Comparison of ENCODE assay signal across 12 mouse cellular contexts in genomic region chr9:114960043-114960789, GRCm38 (mm10). TPM values are rescaled to one million over a fixed set of nuclear protein-coding genes. Genes with fewer than 3 reads are reported as not detected.
DNase-seq lines count a peak whose midpoint lies in the region; ATAC-seq and TF ChIP-seq lines count a peak whose summit lies in the region.
"Had no signal": no experiment of that assay in that cellular context is flagged by ENCODE, and none has a peak within 500 bp of the region (broad histone marks: within the 10 kb centered on the region; RNA-seq: fewer than 3 reads in every experiment).

No protein-coding gene starts in this region.

- no peak overlapping the region for H3K4me3 ChIP-seq in bone marrow, adult 2 months (replicated peaks; ENCODE audit: control insufficient read depth, low read depth, low read length)
- no peak overlapping the region for H3K4me3 ChIP-seq in forebrain, embryonic 12.5 days (replicated peaks)
- H3K4me3 ChIP-seq: hindbrain, embryonic 10.5 days; midbrain, embryonic 13.5 days; neural tube, embryonic 13.5 days had no signal

- H3K9me3 ChIP-seq in forebrain, embryonic 12.5 days = no peaks in the 10 kb centered on the region

- H3K9ac ChIP-seq in forebrain, embryonic 12.5 days = no peak overlapping the region
- H3K9ac ChIP-seq: midbrain, embryonic 13.5 days; neural tube, embryonic 13.5 days had no signal

- H3K36me3 ChIP-seq in forebrain, embryonic 12.5 days (replicated peaks) = no peaks in the 10 kb centered on the region
- H3K36me3 ChIP-seq: hindbrain, embryonic 10.5 days; midbrain, embryonic 13.5 days; neural tube, embryonic 13.5 days had no signal

- peak overlapping the region; percentile 34; the same call in 1 of the 2 replicates for H3K27ac ChIP-seq in bone marrow, adult 2 months (ENCODE audit: control insufficient read depth, insufficient read depth, low read depth, low read length, poor library complexity)
- no peak overlapping the region for H3K27ac ChIP-seq in forebrain, embryonic 12.5 days
- H3K27ac ChIP-seq: hindbrain, embryonic 10.5 days; midbrain, embryonic 13.5 days; neural tube, embryonic 13.5 days had no signal

- no peak for TF ChIP-seq CTCF in bone marrow, adult 2 months (IDR thresholded peaks at IDR 0.05; ENCODE audit: control insufficient read depth, insufficient read depth, low read length)

- no peak for TF ChIP-seq POLR2A in bone marrow, adult 2 months (IDR thresholded peaks at IDR 0.05; ENCODE audit: borderline replicate concordance, control insufficient read depth, low read depth, low read length)

- peak; percentile 28 for ATAC-seq in granulocyte monocyte progenitor cell, adult 5-6 weeks (replicated peaks; ENCODE audit: poor library complexity, severe bottlenecking)
- ATAC-seq in forebrain, embryonic 12.5 days (ENCODE audit: low FRiP score) = no peak
- ATAC-seq: midbrain, embryonic 13.5 days had no signal

- no peaks in the 10 kb centered on the region for H3K27me3 ChIP-seq in forebrain, embryonic 12.5 days
- H3K27me3 ChIP-seq: neural tube, embryonic 13.5 days had no signal

- DNase-seq in adrenal gland, postnatal 14 days = peak; percentile 15
- no peak for DNase-seq in adrenal gland, adult 18-20 months (ENCODE audit: low spot score in 2 of 2)
- peak; percentile 42 to 43 for DNase-seq in kidney, postnatal 36 days
- DNase-seq in layer of hippocampus, adult 9-11 months = no peak
- no peak for DNase-seq in right cerebral cortex, postnatal 10 days (ENCODE audit: low spot score in 2 of 2)
- DNase-seq: lung, postnatal 10 days had no signal

- 40% methylated on average over 4 of the region's 4 CpGs for WGBS in bone marrow, adult 2 months
- 81% methylated on average over 4 of the region's 4 CpGs for WGBS in forebrain, embryonic 12.5 days

- no peaks in the 10 kb centered on the region; the same call in 1 of the 2 replicates for H3K4me1 ChIP-seq in bone marrow, adult 2 months (ENCODE audit: control insufficient read depth, insufficient read depth, low read length)
- H3K4me1 ChIP-seq in forebrain, embryonic 12.5 days = no peaks in the 10 kb centered on the region
- H3K4me1 ChIP-seq: midbrain, embryonic 13.5 days; neural tube, embryonic 13.5 days had no signal

- no peak overlapping the region for H3K4me2 ChIP-seq in forebrain, embryonic 12.5 days
- H3K4me2 ChIP-seq: midbrain, embryonic 13.5 days; neural tube, embryonic 13.5 days had no signal

RNA-seq across cellular contexts. Expression of gene Osbpl10, which starts 18.2 kb away (rescaled TPM):
- 6.8 and 8.6 TPM in 2 replicates for total RNA-seq in adrenal gland, postnatal 14 days (2021)
- total RNA-seq in adrenal gland, adult 18-20 months (2021) = 1 to 10 TPM; 4.2 to 6.5 TPM
- not detected in 2 replicates for polyA plus RNA-seq in bone marrow, adult 2 months (2011; ENCODE audit: insufficient read depth, insufficient read length, low replicate concordance, missing spikeins)
- 0.45 TPM in 1 of 2 replicates, not detected in the other for total RNA-seq in granulocyte monocyte progenitor cell, adult 5-6 weeks (2014; fragmentation: Nextera tagmentation)
- total RNA-seq in granulocyte monocyte progenitor cell, adult 5-6 weeks (2017) = 0.13 and 0.21 TPM in 2 replicates
- polyA plus RNA-seq in forebrain, embryonic 12.5 days (2016; fragmentation: Nextera tagmentation; extraction: Ambion mirVana) = 1.6 TPM in 2 replicates

RNA-seq across cellular contexts. Expression of gene Rps27rt, which starts 22.3 kb away (rescaled TPM):
- 51.1 and 57.4 TPM in 2 replicates for total RNA-seq in adrenal gland, postnatal 14 days (2021)
- 10 to 100 TPM; 49.6 to 57.5 TPM for total RNA-seq in adrenal gland, adult 18-20 months (2021)
- 1,851 and 4,351 TPM in 2 replicates for polyA plus RNA-seq in bone marrow, adult 2 months (2011; ENCODE audit: insufficient read depth, insufficient read length, low replicate concordance, missing spikeins)
- 358 and 366 TPM in 2 replicates for total RNA-seq in granulocyte monocyte progenitor cell, adult 5-6 weeks (2014; fragmentation: Nextera tagmentation)
- total RNA-seq in granulocyte monocyte progenitor cell, adult 5-6 weeks (2017) = 177 and 225 TPM in 2 replicates
- polyA plus RNA-seq in forebrain, embryonic 12.5 days (2016; fragmentation: Nextera tagmentation; extraction: Ambion mirVana) = 292 and 346 TPM in 2 replicates

RNA-seq across cellular contexts. Expression of gene Gpd1l, which starts 26.4 kb away (rescaled TPM):
- 27.2 and 28.3 TPM in 2 replicates for total RNA-seq in adrenal gland, postnatal 14 days (2021)
- total RNA-seq in adrenal gland, adult 18-20 months (2021) = 10 to 100 TPM; 20.1 to 35.0 TPM
- 12.3 and 14.6 TPM in 2 replicates for polyA plus RNA-seq in bone marrow, adult 2 months (2011; ENCODE audit: insufficient read depth, insufficient read length, low replicate concordance, missing spikeins)
- total RNA-seq in granulocyte monocyte progenitor cell, adult 5-6 weeks (2014; fragmentation: Nextera tagmentation) = 31.0 and 42.0 TPM in 2 replicates
- total RNA-seq in granulocyte monocyte progenitor cell, adult 5-6 weeks (2017) = 33.7 and 36.8 TPM in 2 replicates
- 13.9 and 14.5 TPM in 2 replicates for polyA plus RNA-seq in forebrain, embryonic 12.5 days (2016; fragmentation: Nextera tagmentation; extraction: Ambion mirVana)

Comparison
In these comparisons a context has a peak if more than half of its experiments do, and no peak if none do; other contexts are left out.
1. DNase-seq: peak in adrenal gland, postnatal 14 days (single experiment) and kidney, postnatal 36 days (2 of 2); none in adrenal gland, adult 18-20 months (0 of 2), layer of hippocampus, adult 9-11 months (single experiment) and right cerebral cortex, postnatal 10 days (0 of 2).